Mouse (Mus musculus) frontal cortex, postnatal 14 days (tissue): Measurements from ENCODE around the gene Msh3.

ENCODE experiments used
- DNase-seq, 2 experiments: peaks; one replicate each; pipeline ENCODE4 v3.0.0; 2022; ENCODE audit warnings: low spot score in 2 of 2

Gene Msh3

DNA sequence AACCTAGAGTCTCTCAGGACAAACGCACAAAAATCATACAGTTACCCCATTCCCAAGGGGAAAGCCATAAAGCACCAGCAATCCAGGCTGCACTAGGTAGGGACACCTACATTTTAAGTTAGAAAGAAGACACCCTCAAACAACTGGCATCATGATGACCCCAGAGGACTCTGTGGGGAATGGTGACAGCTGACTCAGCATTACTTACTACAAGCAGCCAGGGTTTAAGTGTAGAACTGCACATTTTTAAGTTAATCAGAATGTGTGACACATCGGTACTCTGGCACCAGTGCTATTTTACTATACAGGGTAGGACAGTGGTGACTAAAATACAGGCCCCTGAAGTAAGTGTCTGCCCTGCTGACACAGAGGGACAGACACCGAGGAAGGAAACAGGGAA, 24.2 kb downstream of the Msh3 start:
- DNase-seq: no peak

DNA sequence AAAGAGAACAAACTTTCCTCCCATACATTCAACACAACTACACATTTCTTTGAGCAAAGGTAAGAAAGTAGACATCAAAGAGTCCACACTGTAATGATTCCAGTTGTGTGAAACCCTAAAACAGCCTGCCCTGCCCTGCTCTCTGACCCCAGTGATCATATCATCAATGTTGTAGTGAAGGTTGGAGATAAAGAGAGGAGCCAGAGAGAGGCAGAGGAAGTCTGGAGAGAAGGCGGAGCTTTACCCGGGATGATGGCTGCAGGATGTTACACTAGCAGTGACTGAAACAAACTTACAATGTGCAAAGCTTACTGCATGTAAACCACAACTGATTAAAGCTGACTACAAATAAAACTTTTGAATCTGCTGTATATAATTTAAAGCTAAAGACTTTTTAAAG, 26.8 kb downstream of the Msh3 start:
- DNase-seq: no peak

DNA sequence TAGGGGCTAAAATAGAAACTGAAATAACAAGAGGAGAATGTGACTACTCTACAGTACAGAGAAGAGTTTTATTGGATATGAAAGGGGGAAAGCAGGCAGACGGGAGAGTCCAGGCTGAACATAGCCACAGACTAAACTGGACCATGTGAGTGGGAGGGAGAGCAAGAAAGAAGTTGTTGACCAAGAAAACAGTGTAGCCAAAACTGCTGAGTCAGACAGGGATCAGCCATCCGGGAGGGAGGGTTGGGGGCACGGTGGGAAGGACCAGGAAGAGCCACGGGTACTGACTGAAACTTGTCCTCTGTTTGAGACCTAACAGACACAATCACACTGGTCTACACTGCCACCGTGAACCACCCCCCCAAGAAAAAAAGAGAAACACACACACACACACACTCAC, 28.8 kb downstream of the Msh3 start:
- no peak for DNase-seq

DNA sequence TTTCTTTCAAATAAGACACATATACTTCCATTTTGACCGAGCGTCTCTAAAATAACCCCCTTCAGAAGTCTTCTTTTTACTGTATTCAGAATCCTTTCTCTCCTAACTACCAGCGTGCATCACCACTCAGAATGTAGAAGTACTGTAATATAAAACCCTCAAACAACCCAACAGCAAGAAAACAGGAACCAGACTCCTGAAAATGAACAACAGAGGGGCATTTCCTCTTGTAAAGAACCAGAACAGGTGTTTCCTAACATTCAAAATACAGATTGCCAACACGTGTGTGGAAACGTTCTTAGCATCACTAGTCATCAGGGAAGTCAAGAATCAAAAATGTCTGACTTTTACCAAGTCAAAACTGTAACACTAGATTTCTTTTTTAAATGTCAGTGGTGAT, 34.0 kb downstream of the Msh3 start:
- DNase-seq: no peak

DNA sequence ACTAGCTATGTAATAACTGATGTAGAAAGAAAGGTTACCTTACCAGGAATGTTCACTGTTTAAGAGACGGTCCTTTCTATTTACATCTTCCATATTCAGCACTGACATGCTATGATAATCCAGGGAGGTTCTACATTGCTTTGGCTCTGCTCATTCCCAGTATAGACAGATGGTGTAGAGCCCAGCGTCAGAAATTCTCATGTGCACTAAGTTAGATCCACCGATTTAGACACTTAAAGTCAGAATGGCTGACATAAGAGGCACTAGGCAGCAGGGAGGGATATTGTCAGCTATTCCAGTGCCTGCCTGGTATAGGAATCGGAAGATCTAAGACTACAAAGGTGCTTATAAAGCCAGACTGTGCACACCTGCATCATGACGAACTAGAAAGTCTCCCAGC, 40.2 kb downstream of the Msh3 start:
- DNase-seq: no peak

DNA sequence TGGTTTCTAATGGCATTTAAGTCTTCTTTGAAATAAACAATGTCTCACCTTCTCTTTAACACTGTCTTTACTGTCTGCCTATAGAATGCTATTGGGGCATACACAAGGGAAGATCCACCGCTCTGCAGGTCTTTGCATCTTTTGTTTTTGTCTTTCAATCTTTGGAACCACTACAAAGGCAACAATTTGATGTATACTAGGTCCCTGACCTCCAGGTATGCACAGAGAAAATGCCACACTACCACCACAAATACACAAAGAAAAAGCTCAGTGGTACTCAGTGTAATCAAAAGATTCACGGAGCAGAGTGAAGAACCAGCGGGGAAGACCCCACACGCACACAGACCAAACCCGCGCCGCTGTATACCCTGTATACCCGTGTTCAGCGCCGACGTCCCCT, 49.1 kb downstream of the Msh3 start, which contains the start of gene Gm20379:
Gene Gm20379 (plus strand): TSS at position 301 of the 400 bp plus-strand sequence.
- no peak for DNase-seq

DNA sequence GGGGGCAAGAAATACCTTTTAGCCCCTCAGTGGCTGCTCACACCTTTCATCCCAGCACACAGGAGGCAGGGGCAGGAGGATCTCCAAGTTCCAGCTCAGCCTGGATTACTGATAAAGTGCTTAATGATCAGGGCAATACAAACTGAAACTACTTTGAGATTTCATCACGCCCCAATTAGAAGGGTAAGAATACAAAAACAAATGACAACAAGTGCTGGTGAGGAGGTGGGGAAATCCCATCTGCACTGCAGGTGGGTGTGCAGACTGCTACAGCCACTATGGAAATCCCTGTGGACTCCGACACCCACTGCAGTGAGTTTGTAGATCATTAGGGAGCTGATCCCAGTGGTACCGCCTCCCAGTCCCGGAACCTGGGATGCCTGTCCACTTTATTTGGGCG, 50.5 kb downstream of the Msh3 start:
- DNase-seq: no peak

DNA sequence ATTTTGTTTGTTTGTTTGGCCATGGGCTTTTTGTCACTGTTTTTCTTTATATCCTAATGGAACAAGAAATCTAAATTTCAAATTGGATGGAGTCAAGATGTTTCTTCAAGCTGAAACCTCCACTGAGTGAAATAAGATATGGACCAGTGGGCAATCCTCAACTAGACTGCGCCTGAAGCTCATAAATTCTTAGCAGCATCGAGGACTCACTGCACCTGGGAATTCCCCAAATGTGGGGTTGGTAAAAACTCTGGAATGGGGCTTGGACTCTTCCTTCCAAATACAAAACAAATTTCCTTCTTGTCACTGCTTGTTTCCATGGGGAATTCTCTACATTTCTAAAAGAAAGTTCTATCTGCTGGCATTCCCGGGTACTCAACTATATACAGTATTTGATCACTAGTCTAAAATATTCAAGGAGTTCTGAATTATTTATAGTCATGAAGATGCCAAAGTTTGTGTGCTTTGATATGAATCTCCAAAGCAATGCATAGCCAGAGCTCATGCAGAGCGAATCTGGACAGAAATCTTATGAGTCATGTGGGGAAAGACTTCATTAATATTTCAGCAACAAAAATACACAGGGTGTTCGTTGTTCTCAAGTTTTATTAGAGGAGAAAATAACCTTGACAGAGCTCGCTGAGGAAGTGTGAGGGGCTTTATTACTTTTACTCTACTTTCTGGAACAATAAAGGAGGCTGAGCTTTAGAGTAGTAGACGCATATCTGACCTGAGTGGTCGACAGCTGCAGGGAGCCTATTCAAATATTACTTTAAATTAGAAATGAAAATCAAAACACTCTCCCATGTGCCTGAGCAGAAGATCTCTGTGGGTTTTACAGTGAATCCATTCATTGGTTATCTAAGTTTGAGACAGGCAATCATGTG, 51.5 kb downstream of the Msh3 start:
- DNase-seq: no peak

DNA sequence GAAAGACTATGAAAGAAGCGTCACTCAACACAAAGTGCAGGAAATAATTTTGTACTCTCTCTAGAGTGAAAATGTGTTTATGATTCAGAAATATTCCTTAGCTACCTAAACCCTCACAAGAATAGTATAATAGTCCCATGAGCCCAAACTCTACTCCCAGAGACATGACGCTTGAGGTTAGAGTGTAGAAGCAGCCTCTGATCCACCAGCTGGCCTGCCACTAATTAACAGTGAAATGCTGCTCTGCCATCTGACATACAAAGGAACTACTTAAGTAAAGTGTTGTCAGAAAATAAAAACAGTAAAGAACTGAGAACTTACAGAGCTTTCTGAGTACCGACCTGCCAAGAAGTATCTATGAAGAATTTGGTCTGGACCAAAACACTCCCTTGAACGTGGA, 52.3 kb downstream of the Msh3 start:
- no peak for DNase-seq

DNA sequence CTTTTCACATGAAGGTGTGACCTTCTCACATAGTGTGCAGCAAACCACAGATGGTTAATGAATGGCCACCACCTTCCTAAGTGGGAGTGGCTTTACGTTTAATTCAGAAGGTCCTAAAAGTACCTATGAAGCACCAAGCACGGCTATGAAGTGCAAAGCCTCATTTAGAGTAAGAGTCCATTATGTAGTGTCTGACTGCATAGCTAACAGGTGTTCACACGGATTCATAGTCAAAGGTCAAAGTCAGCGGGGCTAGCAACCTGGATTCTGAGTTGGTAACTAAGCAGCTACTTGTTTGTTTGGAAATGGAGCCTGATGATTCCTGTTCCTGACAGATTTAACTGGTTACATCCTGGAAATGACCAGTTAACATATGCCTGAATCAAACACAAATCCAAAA, 53.0 kb downstream of the Msh3 start:
- no peak for DNase-seq

DNA sequence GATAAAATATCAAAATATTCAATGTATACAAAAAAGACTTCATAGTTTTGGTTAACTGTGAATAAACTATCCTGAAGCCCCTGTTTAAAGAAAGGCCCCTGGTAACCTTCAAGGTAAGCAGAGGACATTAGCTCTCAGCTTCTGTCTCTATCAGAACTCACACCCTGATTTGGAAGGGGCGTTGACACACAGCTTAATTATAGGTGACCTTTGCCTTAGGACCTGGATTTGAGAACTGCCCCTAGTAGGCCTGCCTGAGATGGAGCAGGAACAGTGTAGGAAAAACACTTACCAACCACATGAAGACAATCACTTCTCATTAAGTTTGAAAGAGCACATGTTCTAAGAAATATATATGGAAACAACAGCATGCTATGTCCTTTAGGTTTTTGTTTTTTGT, 55.3 kb downstream of the Msh3 start:
- no peak for DNase-seq

DNA sequence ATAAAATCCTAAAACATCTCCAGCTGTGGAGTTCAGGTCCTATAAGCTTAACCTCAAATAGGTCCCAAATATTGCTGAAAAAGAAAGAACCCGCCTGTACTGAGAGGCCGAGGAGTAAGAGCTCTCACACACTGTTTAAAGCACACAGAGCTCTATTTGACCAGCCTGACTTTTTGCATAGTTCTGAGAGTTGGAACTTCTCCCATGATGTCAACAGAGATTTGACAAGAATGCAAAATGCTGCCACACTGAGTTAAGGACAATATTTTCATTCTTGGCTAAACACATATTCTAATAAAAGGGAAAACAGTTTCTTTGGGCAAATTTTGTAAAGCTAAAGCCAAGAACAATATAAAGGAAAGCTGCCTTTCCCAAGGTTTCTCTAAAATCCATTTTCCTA, 57.8 kb downstream of the Msh3 start:
- DNase-seq: no peak

DNA sequence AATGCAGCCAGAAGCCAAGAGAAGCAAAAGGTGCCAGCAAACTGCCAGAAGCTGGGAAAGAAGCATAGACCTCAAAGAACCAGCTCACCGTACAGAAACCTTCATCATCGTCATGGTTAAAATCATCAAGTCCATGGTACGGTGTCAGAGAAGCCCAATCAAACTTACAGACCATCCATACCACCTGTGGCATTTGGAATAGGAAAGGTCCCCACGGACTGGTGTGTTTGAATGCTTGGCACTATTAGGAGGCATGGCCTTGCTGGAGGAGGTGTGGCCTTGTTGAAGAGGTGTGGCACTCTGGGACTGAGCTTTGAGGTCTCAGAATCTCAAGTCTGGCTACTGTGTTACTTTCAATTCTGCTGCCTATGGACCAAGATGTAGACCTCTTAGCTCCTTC, 58.3 kb downstream of the Msh3 start:
- DNase-seq: no peak

DNA sequence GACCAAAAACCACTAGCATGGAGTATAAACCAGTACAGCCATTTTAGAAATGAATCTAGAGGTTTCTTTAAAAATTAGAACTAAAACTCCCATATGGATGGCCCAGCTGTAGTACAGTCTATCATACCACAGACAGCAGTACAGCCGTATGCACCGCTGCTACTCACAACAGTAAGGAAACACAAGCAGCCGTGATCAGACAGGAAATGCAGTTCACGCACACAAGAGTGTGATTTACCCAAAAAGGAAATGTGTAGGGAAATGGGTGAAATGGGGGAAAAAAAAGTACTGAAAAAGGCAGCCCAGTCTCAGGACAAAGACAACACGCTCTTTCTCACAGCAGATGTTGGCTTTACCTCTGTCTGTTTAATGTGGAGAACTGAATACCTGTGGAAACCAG, 60.9 kb downstream of the Msh3 start:
- DNase-seq: no peak

DNA sequence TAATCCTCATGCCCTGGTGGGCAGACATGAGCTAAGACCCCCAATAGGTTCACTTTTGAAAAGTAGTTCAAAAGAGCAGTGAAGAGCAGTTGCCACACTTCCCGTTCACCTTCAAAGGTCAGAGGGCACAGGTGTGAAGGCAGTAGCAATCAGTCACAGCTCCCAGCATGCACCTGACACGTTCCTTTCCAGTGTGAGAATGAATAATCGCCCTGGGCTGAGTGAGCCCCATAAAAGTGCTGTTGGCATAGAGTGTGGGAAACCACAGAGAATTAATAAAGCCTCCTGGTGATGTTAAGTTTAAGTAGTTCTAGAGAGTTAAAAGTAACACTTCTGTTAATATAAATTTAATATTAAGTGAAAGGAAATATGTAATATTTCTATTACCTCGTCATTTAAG, 63.2 kb downstream of the Msh3 start:
- no peak for DNase-seq

DNA sequence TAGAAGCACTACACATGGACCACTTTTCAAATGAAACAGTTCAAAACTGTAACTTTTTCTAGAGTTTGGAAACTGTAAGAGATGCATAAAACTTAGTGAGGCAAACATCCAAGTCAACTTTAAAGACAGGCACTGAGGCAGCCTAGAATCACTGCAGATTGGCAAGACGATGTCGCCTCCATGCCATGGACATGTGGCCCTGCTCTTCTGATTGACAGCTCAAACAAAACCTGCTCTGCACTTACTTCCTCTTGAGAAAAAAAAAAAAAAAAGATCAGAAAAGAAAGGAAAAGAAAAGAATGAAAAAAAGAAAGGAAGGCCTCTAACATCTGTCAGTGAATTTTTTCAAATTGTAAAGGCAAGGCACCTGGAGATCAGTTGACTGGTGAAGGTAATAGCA, 77.8 kb downstream of the Msh3 start:
- no peak for DNase-seq

DNA sequence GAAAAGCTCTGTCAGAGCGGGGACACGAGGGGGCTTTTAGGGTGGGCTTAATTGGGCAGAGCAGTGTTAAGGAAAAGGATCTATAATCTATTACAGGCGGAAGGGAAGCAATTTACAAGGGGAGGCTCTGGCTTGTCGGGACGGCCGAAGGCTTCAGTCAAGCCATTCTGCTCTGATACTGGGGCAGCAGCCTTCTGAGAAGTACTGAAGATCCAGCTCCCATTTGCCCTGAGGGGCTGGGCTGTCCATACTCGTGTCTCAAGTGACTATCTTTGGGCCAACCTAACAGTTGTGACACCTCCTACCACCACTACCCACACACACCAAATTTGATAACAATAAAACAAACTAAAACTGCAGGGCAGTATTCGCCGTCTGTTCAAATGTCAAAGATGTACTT, 79.5 kb downstream of the Msh3 start:
- no peak for DNase-seq

DNA sequence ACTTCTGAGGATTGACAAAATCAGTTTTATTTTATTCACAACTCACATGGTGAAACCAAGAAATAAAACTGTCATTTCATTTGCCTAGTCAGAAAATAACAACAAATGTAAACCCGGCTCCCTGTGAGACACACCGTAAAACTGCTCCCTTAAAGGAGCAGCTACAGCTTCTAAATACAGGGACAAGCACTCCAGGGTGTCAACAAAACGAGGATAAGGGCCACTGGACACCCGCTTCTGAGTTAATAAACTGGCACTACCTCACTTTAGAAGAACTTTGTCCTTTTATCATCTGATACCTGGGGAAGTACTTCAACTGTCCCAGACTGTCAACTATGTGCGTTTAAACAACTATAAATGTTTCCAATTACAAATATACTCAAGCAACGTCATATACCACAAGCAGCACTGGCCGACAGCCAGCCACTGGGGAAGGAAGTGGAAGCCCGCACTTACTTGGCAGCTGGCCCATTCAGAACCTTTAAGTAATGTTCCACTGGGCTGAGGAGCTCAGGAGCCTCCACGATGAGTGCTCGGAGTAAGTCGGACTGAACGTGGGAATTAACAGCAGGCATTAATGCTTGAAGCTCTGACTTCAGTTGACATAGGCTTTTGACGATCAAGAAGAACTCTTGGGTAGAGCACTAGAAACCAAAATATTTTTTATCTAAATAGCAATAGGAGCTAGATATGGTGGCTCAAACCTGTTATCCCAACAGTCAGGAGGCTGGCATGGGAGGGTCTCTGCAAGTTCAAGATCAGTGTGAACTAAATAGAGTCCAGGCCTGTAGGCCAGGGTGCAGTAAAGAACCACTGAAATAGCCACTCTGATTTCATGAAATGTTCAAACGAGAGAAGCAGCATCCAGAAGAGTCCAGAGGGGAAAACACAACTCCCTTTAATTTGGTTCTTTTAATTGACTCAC, 80.3 kb downstream of the Msh3 start:
- peak; percentile 28 to 37 for DNase-seq

DNA sequence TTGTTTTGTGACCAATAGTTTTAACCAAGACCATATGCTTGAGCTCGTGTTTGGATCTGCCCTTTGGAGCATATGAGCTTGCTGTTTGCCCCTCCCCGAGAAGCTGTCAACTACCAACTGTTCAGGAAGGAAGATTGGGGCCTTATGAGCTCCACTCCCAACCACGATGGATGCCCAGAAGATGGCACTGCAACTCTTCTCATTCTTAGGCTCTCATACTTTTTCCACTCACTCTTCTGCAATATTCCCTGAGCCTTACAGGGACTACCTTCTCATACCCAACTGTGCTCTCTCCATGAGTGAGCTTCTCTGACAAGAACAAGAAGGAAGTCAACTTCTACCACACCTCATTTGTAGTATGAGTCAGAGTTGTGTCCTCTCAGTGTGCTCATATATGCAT, 87.7 kb downstream of the Msh3 start:
- no peak for DNase-seq

DNA sequence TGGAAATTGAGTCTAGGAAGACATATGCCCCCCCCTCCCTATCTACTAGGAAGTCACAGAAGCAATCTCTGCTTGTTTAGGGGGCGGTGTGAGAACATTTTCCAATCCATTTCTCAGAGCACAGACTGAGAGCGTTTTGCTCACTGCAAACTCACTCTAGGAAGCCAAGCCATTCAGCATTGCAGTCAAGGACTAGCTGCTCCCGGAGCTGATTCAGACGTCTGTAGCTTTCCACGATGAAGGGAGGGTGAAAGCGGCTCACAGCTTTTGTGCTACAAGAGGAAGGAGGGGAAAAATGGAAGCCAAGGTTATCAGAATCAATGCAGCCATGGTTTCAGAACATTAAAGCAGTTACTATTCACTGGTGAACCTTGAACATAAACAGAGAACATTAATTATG, 91.2 kb downstream of the Msh3 start:
- no peak for DNase-seq

DNA sequence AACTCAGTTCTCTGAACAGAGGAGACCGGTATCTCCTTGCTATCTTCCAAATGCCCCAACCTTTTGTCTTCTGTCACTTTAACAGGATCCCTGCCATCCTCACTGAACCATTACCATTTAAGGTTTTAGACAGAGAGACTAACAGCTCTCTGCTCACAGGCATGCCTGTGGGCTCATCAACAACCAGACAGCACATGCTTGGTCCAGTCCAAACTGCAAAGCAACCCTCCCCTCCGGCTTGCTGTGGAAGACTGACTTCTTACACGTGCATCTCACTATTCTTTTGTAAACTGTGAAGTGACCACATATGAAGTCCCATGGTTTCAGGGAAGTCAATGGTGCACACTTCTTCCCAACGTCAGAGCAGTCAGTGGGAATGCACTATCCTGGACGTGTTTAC, 93.5 kb downstream of the Msh3 start:
- no peak for DNase-seq

DNA sequence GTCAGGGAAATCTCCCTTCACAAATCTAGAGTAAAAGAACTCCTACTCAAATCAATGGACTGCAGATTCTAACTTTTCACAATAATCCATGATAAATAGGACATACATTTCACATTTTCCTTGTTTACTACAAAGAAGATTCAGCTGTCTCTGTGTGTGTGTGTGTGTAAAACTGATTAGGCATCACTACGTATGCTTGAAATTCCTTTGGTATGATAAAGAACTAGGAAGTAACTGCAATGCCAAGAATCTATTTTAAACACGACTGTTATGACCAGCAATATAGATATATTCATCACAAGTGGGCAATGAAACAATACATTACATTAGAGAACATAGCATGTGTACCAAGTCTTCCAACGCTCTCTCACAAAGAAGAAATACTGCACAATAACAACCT, 99.3 kb downstream of the Msh3 start:
- no peak for DNase-seq

DNA sequence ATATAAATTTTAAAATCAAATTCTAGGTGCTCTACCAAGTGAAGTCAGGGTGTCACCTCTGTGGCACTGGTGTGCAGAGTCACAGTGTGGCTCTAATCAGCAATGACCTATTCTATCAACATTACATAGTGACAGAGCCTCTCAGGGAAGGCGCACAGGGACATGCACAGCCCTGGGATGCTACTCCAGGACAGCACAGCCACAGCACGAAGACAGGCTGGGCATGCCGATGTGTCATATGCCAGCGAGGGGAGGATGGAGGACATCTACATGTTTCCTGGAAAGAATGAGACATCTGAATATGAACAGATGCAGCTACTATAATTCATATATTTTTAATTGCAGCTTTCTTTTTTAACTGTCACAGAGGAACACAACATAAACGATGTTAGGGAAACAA, 101.0 kb downstream of the Msh3 start:
- DNase-seq: no peak
